Mouse (Mus musculus) CH12.LX (cell line): ENCODE data around the gene Kiz. TPM values are rescaled to one million over a fixed set of nuclear protein-coding genes. Genes with fewer than 3 reads are reported as not detected.

Source experiments
- DNase-seq: peaks from one replicate; pipeline ENCODE4 v3.0.0-alpha.2; 2013; ENCODE audit errors: extremely low read depth
- H3K27ac ChIP-seq: 2 replicates; pipeline ENCODE4 v1.5.1; 2012; ENCODE audit warnings: low read depth, mild to moderate bottlenecking, control low read depth, moderate library complexity; ENCODE audit not compliant: insufficient read depth
- H3K27me3 ChIP-seq: replicated peaks from 2 replicates; pipeline ENCODE3; 2012; ENCODE audit warnings: inconsistent platforms
- H3K36me3 ChIP-seq, 2 experiments: replicated peaks in 1 of 2; 2 replicates each; pipeline versions ENCODE3 to v1.6.1; 2012; ENCODE audit warnings: inconsistent platforms in 1 of 2, low read length in 1 of 2, mild to moderate bottlenecking in 1 of 2, mixed read lengths in 1 of 2, moderate library complexity in 1 of 2; ENCODE audit not compliant: control insufficient read depth in 1 of 2, insufficient read depth in 1 of 2
- H3K4me1 ChIP-seq, 2 experiments: 2 replicates each; pipeline ENCODE4 v1.6.1; 2012; ENCODE audit warnings: inconsistent platforms in 1 of 2, moderate library complexity in 1 of 2; ENCODE audit not compliant: insufficient read depth in 2 of 2, control insufficient read depth in 1 of 2
- H3K4me2 ChIP-seq: 2 replicates; pipeline ENCODE4 v1.6.1; 2012; ENCODE audit warnings: low read depth, mild to moderate bottlenecking, control low read depth; ENCODE audit not compliant: poor library complexity, insufficient read depth, severe bottlenecking
- H3K4me3 ChIP-seq, 3 experiments: fragments of 150-350 bp in 1 of 3; sonication (generic) in 1 of 3; replicated peaks in 1 of 3; 2 replicates each; pipeline versions ENCODE3 to v1.5.1; 2011 to 2012; ENCODE audit warnings: low read depth in 2 of 3, low read length in 2 of 3, mild to moderate bottlenecking in 2 of 3, moderate library complexity in 2 of 3, control low read depth in 1 of 3, improper control_type of control experiment in 1 of 3, inconsistent platforms in 1 of 3, mixed read lengths in 1 of 3; ENCODE audit not compliant: poor library complexity in 1 of 3
- H3K79me2 ChIP-seq: replicated peaks from 2 replicates; pipeline ENCODE4 v1.6.1; 2012; ENCODE audit warnings: mild to moderate bottlenecking, moderate library complexity; ENCODE audit not compliant: control insufficient read depth, poor library complexity, insufficient read depth, severe bottlenecking; ENCODE audit errors: extremely low read depth
- H3K9ac ChIP-seq: 2 replicates; pipeline ENCODE4 v1.6.1; 2012; ENCODE audit warnings: low read depth, mild to moderate bottlenecking, control low read depth, moderate library complexity; ENCODE audit not compliant: insufficient read depth
- H3K9me3 ChIP-seq: replicated peaks from 2 replicates; pipeline ENCODE3; 2012; ENCODE audit warnings: low read length, inconsistent platforms, mixed read lengths
- CHD1 ChIP-seq: IDR thresholded peaks from 2 replicates; pipeline ENCODE4 v1.6.1; 2012; ENCODE audit warnings: low read depth, low read length, improper control_type of control experiment, inconsistent platforms
- CHD2 ChIP-seq: IDR thresholded peaks from 2 replicates; pipeline ENCODE4 v1.6.1; 2011; ENCODE audit warnings: low read length, improper control_type of control experiment
- ELF1 ChIP-seq: IDR thresholded peaks from 2 replicates; pipeline ENCODE4 v1.6.1; 2014; ENCODE audit warnings: low read depth, mild to moderate bottlenecking, inconsistent platforms, low read length, improper control_type of control experiment
- EP300 ChIP-seq: IDR thresholded peaks from 2 replicates; pipeline ENCODE4 v1.6.1; 2011; ENCODE audit warnings: low read length, improper control_type of control experiment
- ETS1 ChIP-seq: conservative IDR thresholded peaks from 2 replicates; pipeline ENCODE4 v1.6.1; 2012; ENCODE audit warnings: low read depth, mild to moderate bottlenecking, inconsistent platforms, low read length, improper control_type of control experiment, moderate library complexity
- HCFC1 ChIP-seq: IDR thresholded peaks from 2 replicates; pipeline ENCODE4 v1.6.1; 2012; ENCODE audit warnings: low read depth, mild to moderate bottlenecking, inconsistent platforms, low read length, improper control_type of control experiment
- JUN ChIP-seq: IDR thresholded peaks from 2 replicates; pipeline ENCODE4 v1.6.1; 2011; ENCODE audit warnings: low read depth, mild to moderate bottlenecking, low read length, improper control_type of control experiment, moderate library complexity; ENCODE audit not compliant: insufficient read depth
- KAT2A ChIP-seq: IDR thresholded peaks from 2 replicates; pipeline ENCODE4 v1.6.1; 2012; ENCODE audit warnings: low read length, improper control_type of control experiment, inconsistent platforms; ENCODE audit not compliant: insufficient replicate concordance
- MAFK ChIP-seq: IDR thresholded peaks from 2 replicates; pipeline ENCODE4 v1.6.1; 2011; ENCODE audit warnings: low read length, improper control_type of control experiment; ENCODE audit not compliant: insufficient replicate concordance
- MAX ChIP-seq: IDR thresholded peaks from 2 replicates; pipeline ENCODE4 v1.6.1; 2011; ENCODE audit warnings: low read length, improper control_type of control experiment
- MAZ ChIP-seq: IDR thresholded peaks from 2 replicates; pipeline ENCODE4 v1.6.1; 2012; ENCODE audit warnings: low read depth, mild to moderate bottlenecking, inconsistent platforms, low read length, improper control_type of control experiment, moderate library complexity
- MEF2A ChIP-seq: IDR thresholded peaks from 2 replicates; pipeline ENCODE4 v1.6.1; 2014; ENCODE audit warnings: low read depth, mild to moderate bottlenecking, inconsistent platforms, low read length, improper control_type of control experiment, borderline replicate concordance
- MXI1 ChIP-seq: IDR thresholded peaks from 2 replicates; pipeline ENCODE4 v1.6.1; 2011; ENCODE audit warnings: mild to moderate bottlenecking, low read depth, low read length, improper control_type of control experiment
- MYC ChIP-seq: IDR thresholded peaks from 2 replicates; pipeline ENCODE4 v1.6.1; 2011; ENCODE audit warnings: low read depth, mild to moderate bottlenecking, improper control_type of control experiment, low read length
- NELFE ChIP-seq: IDR thresholded peaks from 2 replicates; pipeline ENCODE4 v1.6.1; 2011; ENCODE audit warnings: low read depth, low read length, improper control_type of control experiment
- PAX5 ChIP-seq: IDR thresholded peaks from 2 replicates; pipeline ENCODE4 v1.6.1; 2012; ENCODE audit warnings: low read length, inconsistent platforms, mixed read lengths
- POLR2A ChIP-seq: IDR thresholded peaks from 2 replicates; pipeline ENCODE4 v1.6.1; 2011; ENCODE audit warnings: low read depth, mild to moderate bottlenecking, improper control_type of control experiment, low read length
- POLR2AphosphoS2 ChIP-seq: IDR thresholded peaks from 2 replicates; pipeline ENCODE4 v1.6.1; 2011; ENCODE audit warnings: low read depth, low read length, improper control_type of control experiment
- RAD21 ChIP-seq: IDR thresholded peaks from 2 replicates; pipeline ENCODE4 v1.6.1; 2011; ENCODE audit warnings: low read depth, mild to moderate bottlenecking, low read length, improper control_type of control experiment, moderate library complexity
- RCOR1 ChIP-seq: conservative IDR thresholded peaks from 2 replicates; pipeline ENCODE4 v1.6.1; 2012; ENCODE audit warnings: low read depth, mild to moderate bottlenecking, inconsistent platforms, low read length, improper control_type of control experiment
- SMC3 ChIP-seq: IDR thresholded peaks from 2 replicates; pipeline ENCODE4 v1.6.1; 2011; ENCODE audit warnings: low read depth, low read length, improper control_type of control experiment
- TBP ChIP-seq: conservative IDR thresholded peaks from 2 replicates; pipeline ENCODE4 v1.6.1; 2011; ENCODE audit warnings: low read depth, low read length, improper control_type of control experiment
- TCF12 ChIP-seq: IDR thresholded peaks from 2 replicates; pipeline ENCODE4 v1.6.1; 2014; ENCODE audit warnings: low read depth, mild to moderate bottlenecking, inconsistent platforms, low read length, improper control_type of control experiment
- UBTF ChIP-seq: IDR thresholded peaks from 2 replicates; pipeline ENCODE4 v1.6.1; 2012; ENCODE audit warnings: low read depth, mild to moderate bottlenecking, inconsistent platforms, low read length, improper control_type of control experiment, moderate library complexity
- USF1 ChIP-seq: IDR thresholded peaks from 2 replicates; pipeline ENCODE4 v1.6.1; 2014; ENCODE audit warnings: low read depth, mild to moderate bottlenecking, inconsistent platforms, low read length, improper control_type of control experiment
- USF2 ChIP-seq: conservative IDR thresholded peaks from 2 replicates; pipeline ENCODE4 v1.6.1; 2011; ENCODE audit warnings: low read depth, low read length, improper control_type of control experiment
- ZC3H11A ChIP-seq: IDR thresholded peaks from 2 replicates; pipeline ENCODE4 v1.6.1; 2012; ENCODE audit warnings: low read depth, mild to moderate bottlenecking, inconsistent platforms, low read length, improper control_type of control experiment
- ZKSCAN1 ChIP-seq: IDR thresholded peaks from 2 replicates; pipeline ENCODE4 v1.6.1; 2012; ENCODE audit warnings: low read depth, inconsistent platforms, low read length, improper control_type of control experiment, borderline replicate concordance
- ZMIZ1 ChIP-seq: IDR thresholded peaks from 2 replicates; pipeline ENCODE4 v1.6.1; 2012; ENCODE audit warnings: low read depth, mild to moderate bottlenecking, inconsistent platforms, low read length, improper control_type of control experiment
- ZNF384 ChIP-seq: IDR thresholded peaks from 2 replicates; pipeline ENCODE4 v1.6.1; 2012; ENCODE audit warnings: low read depth, low read length, improper control_type of control experiment, inconsistent platforms
- dilution Hi-C: fragments of 300-500 bp; cut with MboI; formaldehyde crosslinking; loops from 2 replicates; pipeline ENCODE4 v1.14.3; 2020; ENCODE audit warnings: low sequenced_read_pairs; ENCODE audit not compliant: extremely low pct_unique_long_range_greater_than_20kb, extremely low pct_ligation_motif_present
- in situ Hi-C: fragments of 300-500 bp; cut with MboI; formaldehyde crosslinking; loops from 3 replicates; pipeline ENCODE4 v1.14.3; 2019; ENCODE audit warnings: low sequenced_read_pairs, low pct_ligation_motif_present, low pct_unique_long_range_greater_than_20kb, mixed read lengths
- polyA plus RNA-seq: library from polyadenylated mRNA; unstranded; fragments of >175 nt; gene quantifications from 2 replicates; pipeline ENCODE4 v1.2.1, GENCODE M21; 2012; ENCODE audit warnings: low read depth; ENCODE audit not compliant: insufficient read length
- total RNA-seq, 2 experiments: library from RNA; depleted of rRNA; stranded (reverse); fragments of 300-350 nt in 1 of 2; fragments of >200 nt in 1 of 2; gene quantifications; 2 replicates each; pipeline ENCODE4 v1.2.3; 2012 to 2014

Kiz gene
- total and polyA plus RNA-seq, 3 experiments: 11.2 to 14.1 (median 13.0) TPM

GRCm38 (mm10) chr2:146985807-146986206 lies 130.1 kb downstream of the Kiz start:
- in situ Hi-C loops (no loop called here), dilution Hi-C loops (no loop called here)
- H3K4me3 ChIP-seq: no peak overlapping the region
- H3K79me2 ChIP-seq: no peaks in the 10 kb centered on the region
- H3K27ac ChIP-seq: no peak overlapping the region
- no peaks in the 10 kb centered on the region for H3K36me3 ChIP-seq
- H3K9ac ChIP-seq: no peak overlapping the region
- H3K9me3 ChIP-seq: peaks cover 3% of the 10 kb centered on the region
- no peak for TF ChIP-seq PAX5
- TF ChIP-seq MAX: no peak
- no peak for TF ChIP-seq RCOR1
- TF ChIP-seq EP300: no peak
- TF ChIP-seq POLR2A: no peak
- TF ChIP-seq ZNF384: no peak
- TF ChIP-seq MAZ: no peak
- no peak for TF ChIP-seq JUN
- TF ChIP-seq RAD21: no peak
- TF ChIP-seq ZMIZ1: no peak
- no peak for TF ChIP-seq MAFK
- TF ChIP-seq NELFE: no peak
- no peak for TF ChIP-seq MYC
- TF ChIP-seq POLR2AphosphoS2: no peak
- TF ChIP-seq HCFC1: no peak
- no peak for TF ChIP-seq USF2
- no peak for TF ChIP-seq ZC3H11A
- TF ChIP-seq TBP: no peak
- no peak for TF ChIP-seq CHD1
- no peaks in the 10 kb centered on the region for H3K4me1 ChIP-seq
- no peaks in the 10 kb centered on the region for H3K27me3 ChIP-seq
- no peak overlapping the region for H3K4me2 ChIP-seq
- no peak for DNase-seq

GRCm38 (mm10) chr2:146986429-146986828 lies 130.8 kb downstream of the Kiz start:
- H3K27ac ChIP-seq: no peak overlapping the region
- no peak overlapping the region for H3K9ac ChIP-seq
- H3K79me2 ChIP-seq: no peaks in the 10 kb centered on the region
- TF ChIP-seq POLR2A: no peak
- no peak for TF ChIP-seq ELF1
- TF ChIP-seq MEF2A: no peak
- TF ChIP-seq EP300: no peak
- no peak for TF ChIP-seq ETS1
- TF ChIP-seq RAD21: no peak
- TF ChIP-seq ZC3H11A: no peak
- TF ChIP-seq SMC3: no peak
- TF ChIP-seq USF1: no peak
- no peak for TF ChIP-seq UBTF
- no peak for TF ChIP-seq MAFK
- TF ChIP-seq TCF12: no peak
- TF ChIP-seq ZKSCAN1: no peak
- no peak for TF ChIP-seq NELFE
- TF ChIP-seq ZNF384: no peak
- no peak for TF ChIP-seq KAT2A
- TF ChIP-seq CHD2: no peak
- no peak for TF ChIP-seq MXI1
- TF ChIP-seq PAX5: no peak
- no peak overlapping the region for H3K4me3 ChIP-seq
- peaks cover 3% of the 10 kb centered on the region for H3K9me3 ChIP-seq
- no peaks in the 10 kb centered on the region for H3K27me3 ChIP-seq
- in situ Hi-C loops: no loop called here
- H3K4me2 ChIP-seq: no peak overlapping the region
- H3K36me3 ChIP-seq: no peaks in the 10 kb centered on the region
- dilution Hi-C loops: no loop called here
- no peak for DNase-seq
- no peaks in the 10 kb centered on the region for H3K4me1 ChIP-seq
